Mouse (Mus musculus) left cerebral cortex, postnatal 36 days (tissue): ENCODE results near the gene Gnat1. TPM values are rescaled to one million over a fixed set of nuclear protein-coding genes. Genes with fewer than 3 reads are reported as not detected.
A peak's percentile ranks its signal among the peaks of the same experiment; 100 is the strongest.

Source experiments
- DNase-seq, 2 experiments: peaks; one replicate each; pipeline ENCODE4 v3.0.0; 2021 to 2022; ENCODE audit warnings: low spot score in 2 of 2, mixed read lengths in 1 of 2
- intact Hi-C: fragments of 180-260 bp; cut with DNase I; formaldehyde crosslinking; loops from one replicate; pipeline ENCODE4 v1.15.1; 2025
- total RNA-seq, 2 experiments: library from RNA; stranded (reverse); gene quantifications; 2 replicates each; pipeline ENCODE4 v1.2.3; 2021

The Gnat1 gene
- total RNA-seq, 2 experiments from 2014 or later: 0.41 to 1.2 TPM

DNA sequence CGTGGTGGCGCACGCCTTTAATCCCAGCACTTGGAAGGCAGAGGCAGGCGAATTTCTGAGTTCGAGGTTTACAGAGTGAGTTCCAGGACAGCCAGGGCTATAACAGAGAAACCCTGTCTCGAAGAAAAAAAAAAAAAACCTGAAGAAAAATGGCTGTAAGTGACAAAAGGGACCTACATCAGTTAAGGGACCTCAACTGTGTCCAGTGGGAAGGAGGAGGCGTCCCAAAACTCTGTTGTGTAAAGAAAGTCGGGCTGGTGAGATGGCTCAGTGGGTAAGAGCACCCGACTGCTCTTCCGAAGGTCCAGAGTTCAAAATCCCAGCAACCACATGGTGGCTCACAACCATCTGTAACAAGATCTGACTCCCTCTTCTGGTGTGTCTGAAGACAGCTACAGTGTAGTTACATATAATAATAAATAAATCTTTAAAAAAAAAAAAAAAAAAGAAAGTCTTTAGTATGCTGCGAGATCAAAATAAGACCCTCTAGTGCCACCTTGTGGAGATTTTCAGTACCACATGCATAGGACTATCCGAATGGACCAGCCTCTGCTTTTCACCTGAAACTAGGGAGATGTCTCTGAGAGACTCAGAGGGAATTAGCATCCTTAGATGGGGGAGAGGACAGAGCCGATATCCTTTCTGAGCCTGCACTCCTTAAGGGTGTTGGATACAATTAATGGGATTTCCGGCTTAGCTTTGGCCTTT lies 1.5 kb downstream of the Gnat1 start:
- DNase-seq: peak; percentile 51 to 74
- intact Hi-C loops: loop anchor here (2.0 kb wide), 1 partner anchor 75 kb away; no protein-coding TSS in a partner anchor

DNA sequence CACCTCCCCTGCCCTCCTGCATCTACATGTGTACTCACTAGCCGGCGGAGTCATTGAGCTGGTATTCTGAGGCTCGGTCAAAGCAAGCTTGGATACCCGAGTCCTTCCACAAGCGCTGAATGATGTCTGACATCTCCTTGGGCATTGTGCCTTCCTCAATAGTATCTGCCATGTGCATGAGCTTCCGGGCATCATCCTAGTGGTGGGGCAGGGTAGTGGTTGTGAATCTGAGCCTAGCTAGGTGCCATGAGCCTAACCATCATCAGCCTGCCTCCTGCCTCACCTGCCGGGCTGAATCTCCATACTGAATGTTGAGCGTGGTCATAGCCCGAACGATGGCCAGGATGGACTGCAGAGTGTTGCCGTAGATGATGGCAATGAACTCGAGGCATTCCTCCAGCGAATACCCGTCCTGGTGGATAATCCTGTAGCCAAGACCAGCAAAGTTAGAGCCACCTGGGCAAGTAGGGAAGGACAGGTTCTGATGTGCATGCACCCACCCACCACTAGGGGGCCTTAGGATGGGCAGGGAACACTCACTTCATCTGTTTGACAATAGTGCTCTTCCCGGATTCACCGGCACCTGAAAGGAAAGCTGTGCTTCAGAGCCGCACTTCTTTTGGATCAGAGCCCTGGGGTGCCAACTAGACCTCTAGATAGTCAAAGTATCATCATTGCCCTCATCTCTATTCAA lies 2.3 kb downstream of the Gnat1 start:
- no peak for DNase-seq
- intact Hi-C loops: loop anchor here (2.0 kb wide), 1 partner anchor 74 kb away; no protein-coding TSS in a partner anchor

DNA sequence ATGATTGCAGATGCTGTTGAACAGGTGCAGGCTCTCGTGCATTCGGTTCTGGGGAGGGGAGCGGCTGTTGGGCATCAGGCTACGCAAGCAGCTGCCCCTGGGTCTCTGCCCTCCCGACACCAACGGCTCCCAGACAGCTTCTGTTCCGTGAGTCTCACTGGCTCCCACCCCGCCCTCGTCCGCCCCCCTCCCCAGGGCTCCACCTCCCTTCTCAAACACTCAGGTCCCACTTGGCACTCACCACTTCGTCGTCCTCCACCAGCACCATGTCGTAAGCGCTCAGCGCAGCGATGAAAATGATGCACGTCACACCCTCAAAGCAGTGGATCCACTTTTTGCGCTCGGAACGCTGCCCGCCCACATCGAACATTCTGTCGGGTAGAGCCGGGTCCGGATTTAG lies 3.2 kb downstream of the Gnat1 start:
- intact Hi-C loops: loop anchor here (1.0 to 2.0 kb wide), 2 partner anchors 31 to 74 kb away; no protein-coding TSS in a partner anchor
- peak in 1 of 2 experiments; percentile 24 for DNase-seq

DNA sequence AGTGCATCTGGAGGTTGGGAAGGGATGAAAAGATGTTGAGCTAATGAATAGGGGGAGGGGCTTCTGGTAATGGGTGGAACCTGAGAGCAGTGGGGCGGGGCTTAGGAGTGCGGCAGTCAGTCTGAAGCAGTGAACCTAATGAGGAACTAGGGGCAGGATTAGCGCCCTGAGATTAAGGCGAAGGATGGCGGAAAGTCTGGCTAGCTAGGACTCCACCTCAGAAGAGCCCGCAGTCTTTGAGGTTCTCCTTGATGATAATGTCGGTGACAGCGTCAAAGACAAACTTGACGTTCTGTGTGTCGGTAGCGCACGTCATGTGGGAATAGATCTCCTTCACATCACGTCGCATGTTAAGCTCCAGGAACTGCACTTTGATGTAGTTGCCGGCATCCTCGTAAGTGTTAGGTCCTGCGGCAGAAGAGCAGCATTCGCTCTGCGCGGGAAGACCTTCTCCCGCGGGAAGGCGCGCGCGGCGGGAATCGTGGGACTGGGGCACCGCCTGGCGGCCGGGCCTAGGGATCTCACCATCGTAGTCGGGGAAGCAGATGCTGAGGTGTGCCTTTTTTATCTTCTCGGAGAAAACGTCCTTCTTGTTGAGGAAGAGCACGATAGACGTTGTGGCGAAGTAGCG lies 3.7 kb downstream of the Gnat1 start:
- intact Hi-C loops: loop anchor here (1.0 to 2.0 kb wide), 2 partner anchors 30 to 73 kb away; no protein-coding TSS in a partner anchor
- DNase-seq: peak; percentile 61 to 71

DNA sequence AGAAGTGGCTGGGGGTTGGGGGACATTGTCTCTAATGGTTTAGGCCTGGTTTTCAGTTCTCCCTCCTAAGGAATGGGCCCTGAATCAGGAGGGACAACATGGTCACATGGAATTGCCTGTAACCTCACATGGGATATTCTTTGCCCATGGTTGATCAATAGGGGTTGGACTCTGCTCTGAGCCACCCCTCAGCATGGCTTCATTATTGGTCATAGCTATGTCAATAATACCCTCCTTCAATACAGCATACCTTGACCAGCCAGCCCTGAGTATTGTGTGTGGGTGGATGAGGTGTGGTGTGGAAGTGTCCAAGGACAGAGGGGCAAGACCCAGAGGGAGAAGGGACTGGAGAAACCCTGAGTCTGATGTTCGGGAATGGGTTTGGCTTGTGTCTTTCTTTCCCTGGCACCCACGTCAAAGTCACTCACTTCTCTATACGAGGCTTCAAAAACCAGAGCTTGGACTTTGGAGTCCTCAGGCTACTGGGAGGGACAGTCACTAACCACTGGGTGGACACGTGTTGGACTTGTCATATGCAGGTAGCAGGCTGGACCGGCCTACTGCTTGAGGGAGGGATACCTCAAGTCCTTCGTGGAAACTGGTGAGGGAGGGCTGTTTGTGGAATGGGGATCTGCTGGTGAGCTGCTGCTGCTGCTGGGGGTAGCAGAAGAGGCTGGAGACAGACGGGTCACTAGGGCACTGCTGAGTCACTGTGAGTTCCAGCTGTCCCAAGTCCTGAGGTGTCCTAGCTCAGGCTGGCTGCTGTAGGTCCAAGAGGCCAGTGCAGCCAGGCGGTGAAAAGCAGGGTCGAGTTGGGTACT lies 4.7 kb downstream of the Gnat1 start:
- intact Hi-C loops: no loop called here
- DNase-seq: no peak

DNA sequence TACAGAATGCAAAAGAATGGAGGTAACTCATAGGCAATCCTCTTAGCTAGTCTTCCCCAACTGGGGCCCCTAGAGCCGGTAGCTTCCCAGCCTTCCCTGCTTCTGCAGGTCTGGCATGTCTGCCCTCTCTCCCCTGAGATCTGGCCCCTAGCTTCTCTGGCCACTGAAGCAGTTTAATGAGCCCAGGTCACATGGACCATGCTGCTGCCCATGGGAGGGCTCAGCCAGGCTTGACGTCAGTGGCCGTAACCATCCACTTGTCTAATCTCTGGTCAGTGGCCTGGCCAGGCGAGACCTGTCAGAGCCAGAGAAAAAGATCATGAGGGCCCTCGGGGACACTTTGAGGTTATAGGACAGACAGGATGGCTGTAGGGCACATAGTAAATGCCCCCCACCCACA lies 9.3 kb downstream of the Gnat1 start:
- intact Hi-C loops: no loop called here
- no peak for DNase-seq

- intact Hi-C loops: no loop called here
Observed at GRCm38 (mm10) chr9:107669480-107669945, 10.0 kb downstream of the Gnat1 start, which contains the start of gene Slc38a3. Gene Slc38a3 (minus strand): TSS chr9:107669530.

GRCm38 (mm10) chr9:107668916-107669315 lies 10.6 kb downstream of the Gnat1 start:
- intact Hi-C loops: no loop called here
- no peak for DNase-seq

More at GRCm38 (mm10) chr9:107669480-107669945, 10.0 kb downstream of the Gnat1 start, which contains the start of gene Slc38a3:
- no peak for DNase-seq

GRCm38 (mm10) chr9:107668011-107668410 lies 11.5 kb downstream of the Gnat1 start:
- intact Hi-C loops: no loop called here
- no peak for DNase-seq

DNA sequence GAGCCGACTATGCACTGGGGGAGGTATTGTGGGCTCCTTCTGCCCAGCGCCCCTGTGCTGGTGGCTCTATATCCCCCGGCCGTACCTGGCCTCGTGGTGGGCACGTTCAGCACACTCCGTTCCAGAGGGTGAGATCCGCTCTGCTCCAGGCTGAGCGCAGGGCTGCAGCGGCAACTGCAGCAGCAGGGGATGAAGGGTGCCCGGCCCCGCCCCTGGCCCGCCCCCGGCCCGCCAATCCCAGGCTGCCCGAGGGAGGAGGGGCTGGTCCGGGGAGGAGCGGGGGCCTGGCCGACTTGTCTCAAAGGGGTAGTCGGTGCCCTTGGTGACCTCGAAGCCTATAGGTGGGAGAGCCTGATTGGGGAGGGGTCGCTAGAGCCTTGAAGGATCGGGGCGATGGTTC lies 12.3 kb downstream of the Gnat1 start:
- DNase-seq: peak; percentile 33 to 35
- intact Hi-C loops: no loop called here

DNA sequence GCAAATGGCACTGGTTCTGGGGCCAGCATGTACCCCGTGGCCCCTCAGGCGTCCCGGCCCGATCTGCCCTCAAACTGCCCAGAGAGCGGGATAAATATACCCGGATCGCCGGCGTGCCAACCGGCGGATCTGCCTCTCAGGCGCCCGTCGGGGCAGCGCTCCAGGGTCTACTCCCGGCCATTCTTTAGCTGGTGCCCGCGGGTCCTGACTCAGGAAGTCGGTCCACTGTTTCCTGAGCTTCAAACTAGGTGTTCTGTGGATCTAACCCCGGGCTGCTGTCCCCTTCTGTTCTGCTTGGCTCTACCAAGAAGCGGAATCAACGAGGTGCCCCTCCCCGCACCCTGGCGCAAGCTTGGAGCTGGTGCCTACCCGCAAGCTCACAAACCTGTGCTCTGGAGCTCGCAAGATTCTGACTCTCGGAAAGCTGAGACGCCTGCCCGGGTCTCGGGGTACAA lies 12.7 kb downstream of the Gnat1 start:
- intact Hi-C loops: no loop called here
- DNase-seq: no peak

DNA sequence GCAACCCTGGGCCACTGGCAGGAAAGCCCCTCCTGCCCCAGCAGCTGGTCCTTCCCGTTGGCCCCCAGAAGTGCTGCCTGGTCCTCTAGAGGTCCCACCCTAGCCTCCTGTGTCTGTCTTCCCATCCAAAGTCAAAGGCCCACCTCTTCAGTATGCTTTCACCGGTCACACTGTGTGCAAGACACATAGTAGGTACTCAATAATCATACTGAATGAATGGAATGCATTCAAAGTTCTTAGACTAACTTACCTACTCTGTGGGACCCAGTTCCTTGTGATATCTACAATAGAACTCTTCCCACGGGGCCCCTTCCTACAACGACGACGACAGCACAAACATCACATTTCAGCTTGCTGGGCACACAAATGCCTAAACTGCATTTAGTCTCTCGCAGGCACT lies 14.2 kb downstream of the Gnat1 start:
- DNase-seq: no peak
- intact Hi-C loops: no loop called here

DNA sequence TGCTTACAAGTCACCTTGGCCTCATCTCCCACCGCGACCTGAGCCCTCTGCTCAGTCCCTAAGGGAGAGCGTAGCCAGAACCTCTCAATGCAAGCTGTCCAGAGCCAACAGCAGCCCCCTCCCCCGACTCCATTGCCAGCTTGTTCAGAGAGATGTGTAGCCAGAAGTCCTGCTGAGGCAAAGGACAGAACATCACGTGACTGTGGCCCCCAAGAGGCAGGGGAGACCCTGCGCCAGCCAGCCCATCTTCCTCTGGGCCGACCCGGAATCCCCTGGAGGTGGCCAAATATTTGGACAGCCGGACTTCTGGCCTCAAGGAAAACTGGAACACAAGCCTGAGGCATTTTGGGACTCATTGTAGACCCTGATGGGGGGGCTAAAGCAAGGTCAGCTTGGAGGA lies 16.0 kb downstream of the Gnat1 start:
- intact Hi-C loops: no loop called here
- no peak for DNase-seq

GRCm38 (mm10) chr9:107662342-107662741 lies 17.2 kb downstream of the Gnat1 start:
- intact Hi-C loops: no loop called here
- DNase-seq: no peak

- DNase-seq: no peak
- intact Hi-C loops: no loop called here
Observed at GRCm38 (mm10) chr9:107660777-107661176, 18.7 kb downstream of the Gnat1 start.

DNA sequence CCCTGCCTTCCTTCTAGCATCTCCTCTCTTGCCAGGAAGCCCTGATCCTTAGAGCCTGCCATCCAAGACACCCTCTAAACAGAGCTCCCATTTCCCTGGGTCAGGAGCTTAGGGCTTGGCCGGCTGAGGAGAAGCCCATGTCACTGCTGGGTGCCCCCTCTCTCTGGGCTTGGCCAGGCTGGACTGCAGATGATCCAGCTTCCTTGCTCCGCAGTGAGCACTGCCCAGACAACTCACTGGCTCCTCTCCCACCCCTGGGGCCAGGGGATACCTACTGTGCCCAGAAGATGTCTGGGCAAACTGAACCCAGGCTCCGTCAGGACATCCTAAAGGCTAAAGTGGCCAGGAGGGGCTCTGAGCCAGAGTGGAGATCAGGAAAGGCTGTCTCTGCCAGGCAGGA lies 19.6 kb downstream of the Gnat1 start:
- intact Hi-C loops: no loop called here
- DNase-seq: no peak

GRCm38 (mm10) chr9:107659551-107659950 lies 20.0 kb downstream of the Gnat1 start:
- DNase-seq: peak; percentile 53 to 66
- intact Hi-C loops: no loop called here

DNA sequence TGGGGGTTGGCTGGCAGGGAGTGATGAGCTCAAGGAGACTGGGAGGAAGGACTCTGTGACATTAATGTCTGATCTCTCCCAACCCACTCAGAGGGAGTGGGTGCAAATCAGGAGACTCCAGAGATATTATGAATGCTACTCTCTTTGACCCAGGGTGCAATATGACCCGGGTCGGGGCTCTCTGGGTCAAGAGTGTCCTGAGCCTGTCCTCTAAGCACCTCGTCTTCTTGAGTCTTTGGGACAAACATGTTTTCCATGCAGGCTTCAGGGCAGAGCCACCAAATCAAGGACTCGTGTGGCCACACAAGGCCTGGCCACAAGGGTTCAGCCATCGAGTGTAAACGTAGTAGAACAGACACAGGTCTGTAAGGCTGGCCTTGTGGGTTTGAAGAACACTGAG lies 21.4 kb downstream of the Gnat1 start:
- DNase-seq: no peak
- intact Hi-C loops: no loop called here

GRCm38 (mm10) chr9:107657144-107657543 lies 22.4 kb downstream of the Gnat1 start:
- no peak for DNase-seq
- intact Hi-C loops: no loop called here
